Mouse (Mus musculus): ENCODE data around the gene Kcnv2.
A peak's percentile ranks its signal among the peaks of the same experiment; 100 is the strongest.

Kcnv2 gene

GRCm38 (mm10) chr19:27322281-27322680 lies at the start of gene Kcnv2:
Gene Kcnv2 (plus strand): TSS chr19:27322588.
- no peak for DNase-seq

- no peak for DNase-seq
Observed at GRCm38 (mm10) chr19:27273385-27273784, 49.0 kb upstream of the Kcnv2 start.

GRCm38 (mm10) chr19:27274382-27274781 lies 48.0 kb upstream of the Kcnv2 start:
- DNase-seq: no peak

DNA sequence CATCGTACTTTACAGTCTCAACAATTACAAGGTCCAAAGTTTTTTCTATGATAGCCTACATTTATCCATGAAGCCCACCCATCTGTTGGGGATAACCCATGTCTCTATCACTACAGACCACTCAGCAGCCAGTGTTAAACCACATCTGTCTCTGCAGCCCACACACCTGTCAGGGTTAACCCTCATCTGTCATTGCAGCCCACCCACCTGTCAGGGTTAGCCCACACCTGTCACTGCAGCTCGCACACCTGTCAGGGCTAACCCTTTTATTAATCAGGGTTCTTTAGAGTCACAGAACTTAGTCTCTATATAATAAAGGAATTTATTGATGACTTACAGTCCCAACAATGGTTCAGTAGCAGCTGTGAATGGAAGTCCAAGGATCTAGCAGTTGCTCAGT lies 43.2 kb upstream of the Kcnv2 start:
- no peak for DNase-seq

GRCm38 (mm10) chr19:27310039-27310438 lies 12.3 kb upstream of the Kcnv2 start:
- DNase-seq: no peak

DNA sequence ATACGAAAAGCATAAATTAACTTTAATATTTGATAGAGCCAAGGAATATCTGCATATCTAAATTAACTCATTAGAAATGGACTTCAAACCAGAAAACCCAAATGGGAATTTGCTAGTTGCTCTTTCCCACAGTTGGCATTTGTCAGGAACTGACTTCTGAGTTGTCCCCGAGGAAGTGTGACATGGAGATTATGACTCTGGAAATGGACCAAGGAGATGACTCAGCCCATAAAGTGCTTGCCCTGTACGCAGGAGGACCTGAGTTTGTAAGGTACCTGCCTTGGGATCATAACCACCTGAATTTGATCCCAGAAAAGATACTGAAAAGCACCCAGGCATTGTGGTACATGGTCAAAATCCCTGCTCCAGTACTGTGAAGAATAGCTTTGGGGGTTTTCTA lies 11.1 kb upstream of the Kcnv2 start:
- no peak for DNase-seq

- DNase-seq: no peak
Observed at GRCm38 (mm10) chr19:27312266-27313079, 9.9 kb upstream of the Kcnv2 start.

DNA sequence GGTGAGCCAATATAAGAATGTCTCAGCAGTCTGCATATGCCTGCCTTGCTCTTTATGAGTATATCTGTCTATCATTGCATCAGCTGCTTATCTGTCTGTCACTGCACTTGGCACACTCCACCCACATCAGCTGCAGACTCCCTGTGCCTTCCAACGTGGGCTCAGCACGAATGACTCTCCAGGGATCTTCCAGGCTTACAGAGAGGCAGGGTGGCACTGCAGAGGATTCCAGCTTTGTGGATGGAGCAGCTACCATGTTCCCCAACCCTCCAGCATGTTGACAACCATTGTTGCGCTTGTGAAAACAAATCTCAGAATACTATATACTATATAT lies 9.3 kb upstream of the Kcnv2 start:
- DNase-seq: peak; percentile 12

DNA sequence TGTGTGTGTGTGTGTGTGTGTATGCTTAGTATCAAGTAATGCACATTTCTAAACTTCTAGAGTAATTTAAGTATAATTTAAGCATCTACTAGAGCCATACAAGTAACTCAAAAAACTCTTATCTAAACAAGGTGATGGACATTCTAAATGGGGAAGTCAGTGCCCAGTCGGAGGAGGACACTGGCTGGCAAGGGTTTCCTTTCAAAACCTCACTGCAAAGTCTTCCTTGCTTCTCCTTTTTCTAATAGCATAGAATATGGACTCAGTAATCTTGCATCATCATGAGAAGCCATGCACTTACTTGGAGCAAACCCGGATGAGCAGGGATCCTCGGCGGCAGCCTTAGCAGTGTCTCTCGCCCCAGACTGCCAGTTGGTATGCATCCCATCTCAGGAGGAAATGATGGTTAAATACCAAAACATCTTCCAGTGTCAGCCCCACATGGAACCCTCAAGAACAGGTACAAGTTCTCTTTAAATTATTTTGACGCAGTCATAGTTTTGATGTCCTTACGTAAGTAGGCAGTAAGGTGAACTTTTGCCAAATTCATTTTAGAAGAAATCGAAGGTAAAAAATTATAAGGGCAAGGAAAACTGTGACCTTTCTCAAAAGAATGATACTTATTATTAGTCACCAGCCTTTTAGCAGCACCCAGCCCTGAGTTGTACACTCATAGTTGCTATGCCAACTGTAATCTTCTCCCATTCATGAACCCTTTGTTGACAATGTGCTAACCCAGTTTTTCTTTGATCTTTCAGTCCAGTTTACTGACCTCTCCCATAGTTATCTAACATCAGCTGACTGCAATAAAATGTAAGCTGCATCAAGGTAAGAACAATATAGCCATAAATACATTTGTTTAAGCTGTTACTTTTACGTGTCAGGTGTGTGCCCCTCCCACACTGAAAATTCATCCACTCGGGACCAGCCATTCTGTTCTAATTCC lies 5.8 kb upstream of the Kcnv2 start:
- no peak for DNase-seq

DNA sequence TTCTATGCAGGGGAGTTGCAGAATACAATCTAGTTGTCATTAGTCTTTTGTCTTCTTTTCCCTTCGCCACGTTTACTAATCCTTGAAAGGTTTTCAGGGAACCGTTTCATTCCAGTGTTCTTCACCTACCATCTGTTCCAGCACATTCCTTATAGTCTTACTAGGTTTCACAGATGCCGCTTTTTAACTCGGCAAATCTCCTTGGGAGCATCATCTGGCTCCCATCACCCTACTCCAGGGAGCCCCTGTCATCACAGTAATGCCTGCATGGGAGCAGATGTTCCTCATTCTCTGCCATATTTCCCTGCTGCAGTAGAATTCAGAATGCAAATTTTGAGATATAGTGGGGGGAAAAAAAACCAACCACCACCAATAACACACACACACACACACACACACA lies 5.1 kb upstream of the Kcnv2 start:
- peak; percentile 45 for DNase-seq

DNA sequence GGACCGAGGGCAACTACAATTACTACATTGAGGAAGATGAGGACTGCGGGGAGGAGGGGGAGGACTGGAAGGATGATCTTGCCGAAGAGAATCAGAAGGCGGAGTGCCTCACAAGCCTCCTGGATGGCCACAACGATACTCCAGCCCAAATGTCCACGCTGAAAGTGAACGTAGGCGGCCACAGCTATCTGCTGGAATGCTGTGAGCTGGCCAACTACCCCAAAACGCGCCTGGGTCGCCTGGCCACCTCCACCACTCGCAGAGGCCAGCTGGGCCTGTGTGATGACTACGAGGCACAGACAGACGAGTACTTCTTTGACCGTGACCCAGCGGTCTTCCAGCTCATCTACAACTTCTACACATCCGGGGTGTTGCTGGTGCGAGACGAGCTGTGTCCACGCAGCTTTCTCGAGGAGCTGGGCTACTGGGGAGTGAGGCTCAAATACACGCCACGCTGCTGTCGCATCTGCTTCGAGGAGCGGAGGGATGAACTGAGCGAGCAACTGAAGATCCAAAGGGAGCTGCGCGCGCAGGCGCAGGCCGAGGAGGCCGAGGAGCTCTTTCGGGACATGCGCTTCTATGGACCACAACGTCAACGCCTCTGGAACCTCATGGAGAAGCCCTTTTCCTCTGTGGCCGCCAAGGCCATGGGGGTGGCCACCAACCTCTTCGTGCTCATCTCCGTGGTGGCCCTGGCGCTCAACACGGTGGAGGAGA lies 681 bp downstream of the Kcnv2 start:
- no peak for DNase-seq

DNA sequence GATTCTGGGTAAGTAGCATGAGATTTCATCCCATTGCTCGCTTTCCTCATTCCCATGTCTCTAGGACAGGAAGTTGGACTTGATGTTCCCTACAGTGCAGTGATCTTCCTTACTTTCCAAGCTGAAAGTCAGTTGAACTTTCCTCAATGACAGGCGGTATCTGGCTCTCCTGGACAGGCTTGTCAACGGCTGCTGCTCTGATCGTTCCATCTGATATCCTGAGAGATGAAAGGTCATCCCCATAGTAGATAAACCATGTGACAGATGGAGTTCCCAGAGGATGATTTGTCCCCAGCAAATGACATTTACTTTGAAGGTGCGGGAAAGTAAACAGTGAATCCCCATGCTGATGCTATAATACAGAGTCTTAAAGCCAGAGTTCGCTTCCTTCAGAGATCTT lies 3.2 kb downstream of the Kcnv2 start:
- DNase-seq: no peak

DNA sequence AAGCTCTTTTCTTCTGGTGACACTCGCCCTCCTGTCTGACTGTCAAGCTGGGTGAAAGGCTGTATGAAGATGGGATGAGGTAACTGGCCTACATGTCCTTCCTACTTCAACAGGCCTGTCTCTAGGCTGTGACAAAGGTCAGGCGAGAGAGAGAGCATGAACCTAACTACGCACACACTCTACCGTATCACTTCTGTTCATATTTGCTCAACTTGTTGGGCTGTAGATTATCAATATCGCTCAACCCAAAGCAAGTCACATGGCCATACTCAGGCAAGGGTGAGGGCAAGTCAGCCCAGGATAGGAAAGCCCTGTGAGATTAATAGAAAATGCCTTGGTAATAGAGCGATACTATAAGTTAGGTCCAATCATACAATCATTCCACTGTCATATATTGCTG lies 5.2 kb downstream of the Kcnv2 start:
- DNase-seq: no peak

- no peak for DNase-seq
Observed at GRCm38 (mm10) chr19:27328166-27328565, 5.8 kb downstream of the Kcnv2 start.

DNA sequence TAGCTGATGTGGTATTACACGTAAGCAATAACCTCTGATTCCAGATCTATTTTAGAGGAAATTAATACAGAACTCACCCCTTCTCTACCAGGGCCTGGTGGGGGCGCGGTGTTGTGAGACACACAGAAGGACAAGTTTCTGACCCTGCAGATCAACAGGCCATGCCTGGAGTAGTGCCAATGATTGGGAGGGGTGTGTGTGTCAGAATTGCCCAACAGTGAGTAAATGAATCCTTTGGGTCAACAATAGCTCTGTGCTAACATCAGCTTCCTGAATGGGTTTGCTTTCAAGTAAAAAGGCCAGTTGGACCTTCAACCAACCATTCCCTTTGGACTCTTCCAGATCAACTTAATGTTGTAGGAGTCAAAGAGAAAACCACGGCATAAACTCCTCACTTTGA lies 6.3 kb downstream of the Kcnv2 start:
- no peak for DNase-seq

GRCm38 (mm10) chr19:27332207-27332794 lies 9.9 kb downstream of the Kcnv2 start:
- DNase-seq: no peak

DNA sequence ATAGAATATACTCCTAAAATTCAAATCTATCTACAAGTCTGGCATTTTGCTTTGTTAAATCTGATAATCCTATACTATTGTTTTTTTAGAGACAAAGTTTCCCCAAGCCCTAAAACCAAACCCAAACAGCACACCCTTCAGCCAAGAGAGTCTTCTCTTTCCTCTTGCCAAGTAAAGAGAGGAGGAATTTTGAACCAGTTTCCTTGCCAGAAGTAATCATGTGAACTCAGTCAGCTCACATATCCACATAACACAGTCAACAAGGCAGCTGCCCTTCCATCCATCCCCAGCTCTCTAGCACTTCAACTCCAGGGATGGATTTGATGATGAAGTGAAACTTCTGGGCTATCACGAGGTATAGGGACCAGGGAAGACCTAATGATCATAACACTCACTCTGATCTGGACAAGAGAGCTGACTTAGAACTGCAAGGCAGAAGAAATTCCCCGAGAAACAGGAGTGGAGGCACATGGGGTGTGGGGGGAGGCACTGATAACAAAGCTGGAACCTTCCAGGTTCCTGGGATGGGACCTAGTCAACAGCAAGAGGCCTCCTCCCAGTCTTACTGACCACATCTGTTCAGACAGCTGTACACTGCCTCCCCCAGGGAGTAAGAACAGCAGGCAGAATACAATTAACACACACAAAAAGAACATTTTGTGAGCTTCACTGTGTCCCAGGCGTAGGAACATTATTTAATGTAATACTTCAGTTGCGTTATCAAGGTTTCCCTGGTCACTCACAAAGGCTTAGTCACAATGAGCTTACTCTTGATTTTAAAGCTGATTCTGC lies 13.9 kb downstream of the Kcnv2 start:
- no peak for DNase-seq

GRCm38 (mm10) chr19:27346501-27346900 lies 24.1 kb downstream of the Kcnv2 start:
- DNase-seq: no peak

DNA sequence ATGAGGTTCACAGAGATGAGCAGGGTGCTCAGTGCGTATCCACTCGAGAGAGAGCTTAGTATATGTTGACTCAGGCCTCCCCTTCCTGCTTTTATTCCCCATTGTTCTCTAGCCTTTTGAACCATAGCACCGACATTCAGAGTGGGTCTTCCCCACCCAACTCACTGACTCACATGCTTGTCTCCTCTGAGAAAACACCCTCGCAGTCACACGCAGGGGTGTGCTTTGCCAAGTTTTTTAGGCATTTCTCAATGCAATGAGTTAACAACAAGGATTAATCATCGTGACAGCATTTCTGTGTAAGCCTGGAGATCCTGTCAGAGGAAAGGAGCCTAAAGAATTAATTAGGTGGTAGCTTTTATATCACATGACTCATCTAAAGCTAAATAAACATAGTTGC lies 29.3 kb downstream of the Kcnv2 start:
- DNase-seq: peak; percentile 42

GRCm38 (mm10) chr19:27360381-27360780 lies 38.0 kb downstream of the Kcnv2 start:
- DNase-seq: no peak

- DNase-seq: no peak
Observed at GRCm38 (mm10) chr19:27363891-27364290, 41.5 kb downstream of the Kcnv2 start.

DNA sequence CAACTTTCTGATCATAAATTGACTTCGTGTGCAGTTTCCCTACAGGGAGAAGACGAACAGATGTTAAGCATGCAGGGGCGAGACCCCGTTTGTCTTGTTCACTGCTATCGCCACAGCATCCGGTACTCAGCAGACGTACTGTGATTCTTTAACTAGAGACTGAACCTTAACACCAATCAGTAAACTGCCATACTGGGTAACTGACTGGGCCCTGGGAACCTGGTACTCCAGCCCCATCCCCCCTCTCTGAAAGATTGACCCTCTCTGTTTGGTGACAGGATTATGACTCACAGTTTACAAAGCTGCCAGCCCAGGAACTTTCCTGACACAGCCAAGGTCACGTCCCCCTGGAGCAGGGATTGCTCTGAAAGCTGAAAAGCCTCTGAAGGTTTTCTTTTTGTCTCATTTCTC lies 42.1 kb downstream of the Kcnv2 start:
- no peak for DNase-seq
